Mouse (Mus musculus): ENCODE measurements at regions not wholly inside any gene's neighbourhood (a gene's known extent, or its start where the extent isn't known, plus 50 kb on each side); places are given as distances from the start of the nearest gene placed in this dataset.
"Not testable (repeated sequence)": the region's sequence is repeated elsewhere in the genome, so short reads cannot be mapped to it uniquely, and the experiment has no call there.

- no peak for ATAC-seq (replicated peaks; ENCODE audit: low read depth, poor library complexity, severe bottlenecking)
Observed at GRCm38 (mm10) chr2:78291665-78292064, 345.5 kb upstream of the Cwc22 start.

- ATAC-seq (replicated peaks; ENCODE audit: low read depth, poor library complexity, severe bottlenecking): no peak
Observed at GRCm38 (mm10) chr2:78284806-78285205, 338.6 kb upstream of the Cwc22 start.

- ATAC-seq (replicated peaks; ENCODE audit: low read depth, poor library complexity, severe bottlenecking): no peak
Observed at GRCm38 (mm10) chr2:78283605-78284004, 337.4 kb upstream of the Cwc22 start.

GRCm38 (mm10) chr2:78281846-78282245 is 335.7 kb upstream of the Cwc22 start:
- not testable (repeated sequence) for ATAC-seq (replicated peaks; ENCODE audit: low read depth, poor library complexity, severe bottlenecking)

- no peak for ATAC-seq (replicated peaks; ENCODE audit: low read depth, poor library complexity, severe bottlenecking)
Observed at GRCm38 (mm10) chr2:78280219-78280915, 334.2 kb upstream of the Cwc22 start.

- ATAC-seq (replicated peaks; ENCODE audit: low read depth, poor library complexity, severe bottlenecking): no peak
Observed at GRCm38 (mm10) chr2:78279382-78280056, 333.3 kb upstream of the Cwc22 start.

- no peak for ATAC-seq (replicated peaks; ENCODE audit: low read depth, poor library complexity, severe bottlenecking)
Observed at GRCm38 (mm10) chr2:78278630-78279029, 332.5 kb upstream of the Cwc22 start.

- no peak for ATAC-seq (replicated peaks; ENCODE audit: low read depth, poor library complexity, severe bottlenecking)
Observed at GRCm38 (mm10) chr2:78277699-78278098, 331.5 kb upstream of the Cwc22 start.

GRCm38 (mm10) chr2:78274122-78274521 is 327.9 kb upstream of the Cwc22 start:
- ATAC-seq (replicated peaks; ENCODE audit: low read depth, poor library complexity, severe bottlenecking): no peak

- ATAC-seq (replicated peaks; ENCODE audit: low read depth, poor library complexity, severe bottlenecking): no peak
Observed at GRCm38 (mm10) chr2:78268705-78269104, 322.5 kb upstream of the Cwc22 start.

GRCm38 (mm10) chr2:78267527-78268375 is 321.6 kb upstream of the Cwc22 start:
- no peak for ATAC-seq (replicated peaks; ENCODE audit: low read depth, poor library complexity, severe bottlenecking)

- ATAC-seq (replicated peaks; ENCODE audit: low read depth, poor library complexity, severe bottlenecking): no peak
Observed at GRCm38 (mm10) chr2:78253601-78254097, 307.5 kb upstream of the Cwc22 start.

GRCm38 (mm10) chr2:78246354-78246753 is 300.2 kb upstream of the Cwc22 start:
- no peak for ATAC-seq (replicated peaks; ENCODE audit: low read depth, poor library complexity, severe bottlenecking)

- no peak for ATAC-seq (replicated peaks; ENCODE audit: low read depth, poor library complexity, severe bottlenecking)
Observed at GRCm38 (mm10) chr2:78240299-78240698, 294.1 kb upstream of the Cwc22 start.

GRCm38 (mm10) chr2:78225383-78226100 is 279.4 kb upstream of the Cwc22 start:
- not testable (repeated sequence) for ATAC-seq (replicated peaks; ENCODE audit: low read depth, poor library complexity, severe bottlenecking)

- no peak for ATAC-seq (replicated peaks; ENCODE audit: low read depth, poor library complexity, severe bottlenecking)
Observed at GRCm38 (mm10) chr2:78214469-78214868, 268.3 kb upstream of the Cwc22 start.

- ATAC-seq (replicated peaks; ENCODE audit: low read depth, poor library complexity, severe bottlenecking): no peak
Observed at GRCm38 (mm10) chr2:78205125-78205524, 258.9 kb upstream of the Cwc22 start.

- no peak for ATAC-seq (replicated peaks; ENCODE audit: low read depth, poor library complexity, severe bottlenecking)
Observed at GRCm38 (mm10) chr2:78196006-78196405, 249.8 kb upstream of the Cwc22 start.

- ATAC-seq (replicated peaks; ENCODE audit: low read depth, poor library complexity, severe bottlenecking): no peak
Observed at GRCm38 (mm10) chr2:78189620-78190019, 243.4 kb upstream of the Cwc22 start.

GRCm38 (mm10) chr2:78184950-78185349 is 238.8 kb upstream of the Cwc22 start:
- ATAC-seq (replicated peaks; ENCODE audit: low read depth, poor library complexity, severe bottlenecking): no peak

Measured in common myeloid progenitor, adult 5-6 weeks (primary cell).